Mouse (Mus musculus) duodenum, adult 2 months (tissue): ENCODE results near the gene Slc12a8. TPM values are rescaled to one million over a fixed set of nuclear protein-coding genes. Genes with fewer than 3 reads are reported as not detected.

ENCODE experiments used
- polyA plus RNA-seq: library from polyadenylated mRNA; depleted of rRNA; stranded (reverse); fragments of >200 nt; gene quantifications from 2 replicates; pipeline ENCODE4 v1.2.3, GENCODE M21; 2012; ENCODE audit warnings: low replicate concordance; rRNA removed

Gene Slc12a8
- 32.1 and 42.7 TPM in 2 replicates for polyA plus RNA-seq

DNA sequence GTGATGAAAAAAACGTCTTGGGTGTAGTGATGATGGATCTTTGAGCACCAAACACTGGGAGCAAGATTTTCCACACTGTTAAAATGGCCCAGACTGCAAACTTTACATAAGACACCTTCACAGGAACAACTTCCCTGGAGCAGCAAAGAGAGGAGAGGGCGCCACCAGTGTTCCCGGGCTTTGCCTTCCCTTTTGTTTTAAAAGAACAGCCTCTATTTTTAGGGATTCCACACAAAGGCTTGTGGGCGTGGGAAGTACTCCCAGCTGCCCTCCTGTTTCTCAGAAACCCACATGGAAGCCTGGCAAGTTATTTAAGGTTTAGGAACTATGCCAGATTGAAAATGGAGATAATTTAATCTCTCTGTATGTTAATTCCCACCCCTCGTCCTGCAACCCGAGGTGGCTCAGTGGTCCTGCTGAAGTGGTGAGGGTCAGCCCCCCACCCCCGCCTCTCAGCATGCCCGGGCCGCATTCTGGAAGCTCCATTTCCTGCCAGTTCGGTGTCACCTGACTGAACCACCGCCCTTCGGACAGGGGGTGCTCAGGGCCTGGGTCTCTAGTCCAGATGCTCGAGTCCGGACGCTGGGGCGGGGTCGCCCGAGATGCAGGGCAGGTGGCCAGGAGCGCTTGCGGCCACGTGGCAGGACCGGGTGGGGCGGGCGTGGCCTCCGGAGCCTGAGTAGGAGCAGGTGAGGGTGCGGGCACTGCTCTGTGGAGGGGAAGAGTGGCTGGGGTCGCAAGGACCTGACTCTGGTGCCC is at the start of gene Slc12a8:
TSS of gene Slc12a8 (plus strand) at position 522 of the 759 bp plus-strand sequence.

DNA sequence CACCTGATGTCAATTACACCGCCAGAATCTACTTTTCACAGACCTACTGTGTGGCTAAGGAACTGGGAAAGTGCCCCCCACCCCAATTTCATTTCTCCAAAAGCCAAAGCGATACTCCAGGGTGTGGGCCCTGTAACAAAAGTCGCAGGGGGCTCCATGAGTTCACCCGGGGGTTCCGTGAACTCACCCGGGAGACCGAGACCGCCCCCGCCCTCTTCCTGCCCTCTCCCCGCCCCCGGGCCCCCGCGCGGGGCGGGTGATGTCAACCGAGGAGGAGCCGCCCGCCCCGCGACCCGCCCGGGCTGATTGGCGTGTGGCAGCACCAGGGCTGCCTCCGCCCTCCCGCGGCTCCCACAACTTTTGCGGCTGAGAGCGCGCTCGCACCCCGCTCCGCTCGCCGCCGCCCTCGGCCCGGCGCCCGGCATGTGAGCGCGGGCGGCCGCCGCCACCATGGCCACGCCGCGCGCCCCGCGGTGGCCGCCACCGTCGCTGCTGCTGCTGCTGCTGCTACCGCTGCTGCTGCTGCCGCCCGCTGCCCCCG is 167.1 kb downstream of the Slc12a8 start, which contains the start of gene Heg1:
TSS of gene Heg1 (plus strand) at position 209 of the 541 bp plus-strand sequence.

Other genes starting within 250 kb of the Slc12a8 start
- gene Zfp148, start 136.5 kb upstream of the Slc12a8 start, polyA plus RNA-seq = 0.84 and 1.7 TPM in 2 replicates
- gene Heg1, start 167.0 kb downstream of the Slc12a8 start, polyA plus RNA-seq = 3.3 and 8.3 TPM in 2 replicates